Mouse (Mus musculus): Measurements from ENCODE around the gene Tmem116.

- no peak for TF ChIP-seq CTCF (IDR thresholded peaks at IDR 0.05; ENCODE audit: borderline replicate concordance, extremely low read depth, insufficient read depth, insufficient read length)
- no peak for TF ChIP-seq POLR2A (IDR thresholded peaks at IDR 0.05; ENCODE audit: borderline replicate concordance, extremely low read depth, insufficient read depth, insufficient read length, poor library complexity, severe bottlenecking)
Measured at GRCm38 (mm10) chr5:121450476-121450875, 1.2 kb upstream of the Tmem116 start.

Measured in brain, embryonic 14.5 days (tissue).